Mouse (Mus musculus) liver, embryonic 16.5 days (tissue): ENCODE data around the gene Smarca2. TPM values are rescaled to one million over a fixed set of nuclear protein-coding genes. Genes with fewer than 3 reads are reported as not detected.

Experiments
- ATAC-seq: fragments of 200-750 bp; cut with Nextera tagmentation; 2 replicates; pipeline ENCODE4 v1.8.0; 2017; ENCODE audit warnings: low read depth, mild to moderate bottlenecking, moderate number of reproducible peaks, moderate library complexity
- H3K27ac ChIP-seq: fragments of 300-500 bp; sonication (generic); 2 replicates; pipeline ENCODE4 v1.5.1; 2014; ENCODE audit warnings: mild to moderate bottlenecking, low read length
- H3K27me3 ChIP-seq: fragments of 300-500 bp; sonication (generic); 2 replicates; pipeline ENCODE4 v1.6.1; 2014; ENCODE audit warnings: low read depth, low read length, mixed read lengths; ENCODE audit not compliant: control insufficient read depth, insufficient read depth
- H3K36me3 ChIP-seq: fragments of 300-500 bp; sonication (generic); 2 replicates; pipeline ENCODE4 v1.6.1; 2014; ENCODE audit warnings: mild to moderate bottlenecking; ENCODE audit not compliant: control insufficient read depth, insufficient read depth
- H3K4me1 ChIP-seq: fragments of 300-500 bp; sonication (generic); 2 replicates; pipeline ENCODE4 v1.6.1; 2014; ENCODE audit warnings: low read depth, low read length, mixed read lengths; ENCODE audit not compliant: control insufficient read depth
- H3K4me2 ChIP-seq: fragments of 300-500 bp; sonication (generic); 2 replicates; pipeline ENCODE4 v1.6.1; 2014; ENCODE audit warnings: low read depth, low read length, mixed read lengths
- H3K4me3 ChIP-seq: fragments of 300-500 bp; sonication (generic); 2 replicates; pipeline ENCODE4 v1.5.1; 2014; ENCODE audit warnings: low read depth, mild to moderate bottlenecking, low read length
- H3K9ac ChIP-seq: fragments of 300-500 bp; sonication (generic); 2 replicates; pipeline ENCODE4 v1.6.1; 2014; ENCODE audit warnings: low read depth, low read length
- H3K9me3 ChIP-seq: fragments of 300-500 bp; sonication (generic); replicated peaks from 2 replicates; pipeline ENCODE4 v1.6.1; 2016; ENCODE audit warnings: low read length; ENCODE audit not compliant: control insufficient read depth
- WGBS: fragments of 180-500 bp; shearing (Covaris S2); extraction: QIAGEN DNeasy Blood & Tissue Kit; methylation state at CpG from one replicate; pipeline ENCODE4 v1.1.7; 2014; ENCODE audit not compliant: insufficient replicate concordance; 5-methylcytosine and 5-hydroxymethylcytosine counted together
- polyA plus RNA-seq: library from polyadenylated mRNA; unstranded; fragments of >200 nt; fragmentation: Nextera tagmentation; extraction: Ambion mirVana; gene quantifications from 2 replicates; pipeline ENCODE4 v1.2.1, GENCODE M21; 2015

The Smarca2 gene
- polyA plus RNA-seq, 1 experiment from 2014 or later: 5.4 TPM

DNA sequence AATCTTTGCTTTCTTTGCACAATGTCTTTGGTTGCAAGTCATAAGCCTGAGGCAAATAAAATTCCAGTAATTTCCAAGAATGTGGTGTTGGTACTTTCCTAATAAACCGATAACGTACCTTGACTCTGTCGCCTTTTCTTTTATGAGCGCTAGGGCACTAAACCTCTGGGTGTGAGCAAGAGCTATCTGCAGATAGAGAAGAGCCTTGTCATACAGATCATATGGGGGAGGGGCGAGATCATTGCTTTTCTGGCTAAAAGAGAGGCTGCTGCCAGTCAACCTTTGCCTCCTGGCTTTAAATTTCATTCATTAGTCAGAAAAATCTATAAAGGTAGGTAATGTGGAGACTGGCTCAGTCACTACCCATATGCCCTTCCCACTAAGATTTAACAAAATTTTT lies 173.3 kb downstream of the Smarca2 start:
- no peak overlapping the region for H3K4me3 ChIP-seq
- H3K4me2 ChIP-seq: no peak overlapping the region
- H3K9ac ChIP-seq: no peak overlapping the region
- H3K9me3 ChIP-seq: no peaks in the 10 kb centered on the region
- H3K4me1 ChIP-seq: no peaks in the 10 kb centered on the region
- ATAC-seq: no peak
- no peak overlapping the region for H3K27ac ChIP-seq
- 75% methylated on average over 5 of the region's 5 CpGs for WGBS
- no peaks in the 10 kb centered on the region for H3K27me3 ChIP-seq
- H3K36me3 ChIP-seq: no peaks in the 10 kb centered on the region

DNA sequence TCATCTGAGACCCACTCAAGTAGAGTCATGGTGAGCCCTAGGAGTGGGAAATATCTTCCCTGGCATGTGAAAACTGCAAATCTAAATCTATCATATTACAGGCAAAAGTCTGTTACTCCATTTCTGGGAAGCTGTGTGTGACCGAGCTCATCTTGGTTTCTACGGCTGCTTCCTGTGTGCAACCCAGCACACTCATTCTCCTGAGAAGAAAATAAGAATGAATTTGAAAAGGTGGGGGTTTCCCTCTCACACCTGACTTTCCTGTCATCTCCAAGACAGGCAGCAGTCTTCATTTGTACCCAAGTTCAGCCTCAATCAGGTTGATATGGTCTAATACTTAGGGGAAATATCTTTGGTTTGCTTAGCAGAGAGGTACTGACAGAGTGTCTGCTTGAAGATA lies 176.4 kb downstream of the Smarca2 start:
- Histone ChIP-seq H3K27me3 (no peaks in the 10 kb centered on the region), H3K9ac (no peak overlapping the region), H3K36me3 (no peaks in the 10 kb centered on the region), H3K27ac (no peak overlapping the region), H3K4me2 (no peak overlapping the region), H3K9me3 (no peaks in the 10 kb centered on the region), H3K4me3 (no peak overlapping the region), H3K4me1 (no peaks in the 10 kb centered on the region)
- no peak for ATAC-seq
- 78% methylated on average over 2 of the region's 2 CpGs for WGBS

DNA sequence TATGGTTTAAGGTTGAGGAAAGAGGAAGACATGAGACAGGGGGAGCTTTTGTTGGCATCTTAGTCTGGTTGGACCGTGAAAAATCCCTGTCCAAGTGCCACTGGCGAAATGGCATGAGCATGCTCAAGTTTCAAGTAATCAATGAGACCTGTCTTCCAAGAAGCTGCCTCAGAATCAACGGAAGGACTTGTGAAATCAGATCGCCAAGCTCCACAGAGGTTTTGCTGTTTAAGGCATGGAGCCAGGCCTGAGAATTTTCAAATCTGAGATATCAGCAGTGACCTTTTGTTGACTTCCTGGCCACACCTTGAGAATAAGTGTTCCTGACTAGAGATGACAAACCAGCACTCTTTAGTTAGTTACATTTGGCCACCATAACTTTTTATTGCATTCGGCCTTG lies 183.6 kb downstream of the Smarca2 start:
- no peaks in the 10 kb centered on the region for H3K36me3 ChIP-seq
- no peaks in the 10 kb centered on the region for H3K27me3 ChIP-seq
- no peaks in the 10 kb centered on the region for H3K9me3 ChIP-seq
- no peak overlapping the region for H3K9ac ChIP-seq
- H3K4me1 ChIP-seq: no peaks in the 10 kb centered on the region
- no peak for ATAC-seq
- H3K4me2 ChIP-seq: no peak overlapping the region
- H3K4me3 ChIP-seq: no peak overlapping the region
- 59% methylated on average over 5 of the region's 5 CpGs for WGBS
- no peak overlapping the region for H3K27ac ChIP-seq

GRCm38 (mm10) chr19:26790386-26791346 lies 185.8 kb downstream of the Smarca2 start:
- H3K4me2 ChIP-seq: no peak overlapping the region
- no peak overlapping the region for H3K27ac ChIP-seq
- ATAC-seq: no peak
- H3K9me3 ChIP-seq: no peaks in the 10 kb centered on the region
- no peak overlapping the region for H3K4me3 ChIP-seq
- 55% methylated on average over 5 of the region's 5 CpGs for WGBS
- no peak overlapping the region for H3K9ac ChIP-seq
- H3K27me3 ChIP-seq: no peaks in the 10 kb centered on the region
- H3K36me3 ChIP-seq: no peaks in the 10 kb centered on the region
- no peaks in the 10 kb centered on the region for H3K4me1 ChIP-seq

DNA sequence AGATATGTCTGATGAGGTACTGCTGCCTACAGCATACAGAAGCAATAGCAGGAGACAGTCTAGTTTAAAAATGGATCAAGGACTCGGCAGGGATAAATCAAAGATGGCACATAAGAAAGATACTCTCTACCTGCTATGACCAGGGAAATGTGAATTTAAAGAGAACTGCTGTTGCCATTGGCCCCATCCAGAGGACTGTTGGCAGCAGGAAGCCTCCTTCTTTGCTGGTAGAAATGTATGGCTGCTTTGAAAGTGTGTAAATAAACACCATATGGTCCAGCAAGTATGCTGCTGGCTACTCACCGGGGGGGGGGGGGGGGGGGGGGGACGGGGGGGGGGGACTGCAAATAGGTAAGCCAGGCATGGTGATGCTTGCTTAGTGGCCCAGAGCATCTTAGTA lies 189.5 kb downstream of the Smarca2 start:
- Histone ChIP-seq H3K4me3 (no peak overlapping the region), H3K9me3 (no peaks in the 10 kb centered on the region), H3K4me1 (no peaks in the 10 kb centered on the region), H3K36me3 (no peaks in the 10 kb centered on the region), H3K27me3 (no peaks in the 10 kb centered on the region), H3K27ac (no peak overlapping the region), H3K9ac (no peak overlapping the region), H3K4me2 (no peak overlapping the region)
- WGBS: 56% methylated on average over 1 of the region's 3 CpGs
- no peak for ATAC-seq

GRCm38 (mm10) chr19:26796006-26796405 lies 191.2 kb downstream of the Smarca2 start:
- H3K9ac ChIP-seq: no peak overlapping the region
- ATAC-seq: no peak
- H3K4me3 ChIP-seq: no peak overlapping the region
- H3K9me3 ChIP-seq: no peaks in the 10 kb centered on the region
- H3K4me1 ChIP-seq: no peaks in the 10 kb centered on the region
- no peak overlapping the region for H3K4me2 ChIP-seq
- H3K27ac ChIP-seq: no peak overlapping the region
- WGBS: 53% methylated on average over 4 of the region's 4 CpGs
- H3K36me3 ChIP-seq: no peaks in the 10 kb centered on the region
- H3K27me3 ChIP-seq: no peaks in the 10 kb centered on the region

GRCm38 (mm10) chr19:26804401-26804800 lies 199.6 kb downstream of the Smarca2 start:
- no peak overlapping the region for H3K27ac ChIP-seq
- no peak for ATAC-seq
- no peak overlapping the region for H3K4me3 ChIP-seq
- no peaks in the 10 kb centered on the region for H3K36me3 ChIP-seq
- no peak overlapping the region for H3K4me2 ChIP-seq
- no peak overlapping the region for H3K9ac ChIP-seq
- 64% methylated on average over 4 of the region's 4 CpGs for WGBS
- H3K9me3 ChIP-seq: no peaks in the 10 kb centered on the region
- no peaks in the 10 kb centered on the region for H3K27me3 ChIP-seq
- H3K4me1 ChIP-seq: no peaks in the 10 kb centered on the region

- H3K4me3 ChIP-seq: no peak overlapping the region
- H3K36me3 ChIP-seq: no peaks in the 10 kb centered on the region
- no peak overlapping the region for H3K9ac ChIP-seq
- WGBS: 45% methylated on average over 4 of the region's 4 CpGs
- H3K27me3 ChIP-seq: no peaks in the 10 kb centered on the region
- no peaks in the 10 kb centered on the region for H3K4me1 ChIP-seq
- no peak overlapping the region for H3K4me2 ChIP-seq
- no peaks in the 10 kb centered on the region for H3K9me3 ChIP-seq
- no peak overlapping the region for H3K27ac ChIP-seq
- ATAC-seq: no peak
These were observed 209.8 kb downstream of the Smarca2 start for GRCm38 (mm10) chr19:26814629-26815028.

DNA sequence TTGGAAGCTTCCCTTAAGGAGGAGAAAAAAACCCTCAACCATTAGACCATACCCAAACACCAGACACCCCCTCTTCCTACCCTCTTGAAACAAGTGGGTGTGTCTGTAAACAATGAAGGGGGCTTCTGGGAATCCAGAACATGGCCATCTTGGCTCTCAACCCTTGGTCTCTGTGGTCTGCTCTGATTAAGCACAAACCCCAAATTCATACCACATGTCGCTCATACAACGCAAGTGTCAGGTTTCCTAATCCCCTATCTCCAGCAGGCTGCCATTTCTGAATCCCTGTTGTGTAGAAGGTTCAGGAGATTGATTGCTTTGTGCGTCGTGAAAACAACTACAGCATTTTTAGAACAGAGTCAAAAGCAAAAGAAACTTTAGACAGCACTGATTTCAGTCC lies 213.1 kb downstream of the Smarca2 start:
- 63% methylated on average over 4 of the region's 4 CpGs for WGBS
- H3K27ac ChIP-seq: no peak overlapping the region
- no peaks in the 10 kb centered on the region for H3K9me3 ChIP-seq
- no peaks in the 10 kb centered on the region for H3K4me1 ChIP-seq
- no peaks in the 10 kb centered on the region for H3K27me3 ChIP-seq
- H3K9ac ChIP-seq: no peak overlapping the region
- no peak for ATAC-seq
- H3K36me3 ChIP-seq: no peaks in the 10 kb centered on the region
- H3K4me2 ChIP-seq: no peak overlapping the region
- H3K4me3 ChIP-seq: no peak overlapping the region
